Mouse (Mus musculus): ENCODE results near the gene Pcsk5.

DNA sequence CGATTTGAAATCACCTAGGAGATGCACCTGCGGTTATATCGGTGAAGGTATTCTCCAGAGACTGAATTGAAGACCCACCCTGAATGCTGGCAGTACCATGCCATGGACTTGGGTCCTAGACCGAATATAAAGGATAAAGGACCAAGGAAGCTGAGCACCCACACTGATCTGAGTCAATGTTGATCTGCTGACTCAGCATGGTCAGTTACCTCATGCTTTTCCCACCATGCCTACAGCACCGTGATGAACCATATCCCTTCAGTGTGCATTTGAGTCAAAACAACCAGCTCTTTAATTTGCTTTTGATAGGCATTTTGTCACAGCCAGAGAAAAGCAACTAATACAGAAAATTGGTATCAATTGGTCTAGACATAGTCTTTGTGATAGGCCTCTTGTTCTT, 262.9 kb downstream of the Pcsk5 start:
- TF ChIP-seq POLR2A (IDR thresholded peaks at IDR 0.05; ENCODE audit: low read depth, low read length) (no peak), CTCF (IDR thresholded peaks at IDR 0.05; ENCODE audit: extremely low read depth, insufficient read length, insufficient replicate concordance, low read depth, low read length) (no peak)
